Mouse (Mus musculus) limb, embryonic 14.5 days (tissue): ENCODE measurements around the gene Socs2. TPM values are rescaled to one million over a fixed set of nuclear protein-coding genes. Genes with fewer than 3 reads are reported as not detected.

Experiments used
- ATAC-seq: fragments of 200-750 bp; cut with Nextera tagmentation; 2 replicates; pipeline ENCODE4 v1.8.0; 2017; ENCODE audit warnings: low read depth, moderate number of reproducible peaks, moderate TSS enrichment; ENCODE audit not compliant: low FRiP score
- DNase-seq: peaks from one replicate; pipeline ENCODE4 v3.0.0-alpha.2; 2015; ENCODE audit warnings: low spot score
- H3K27ac ChIP-seq: fragments of 300-500 bp; sonication (generic); replicated peaks from 2 replicates; pipeline ENCODE4 v1.5.1; 2014; ENCODE audit warnings: low read depth, mild to moderate bottlenecking, low read length, moderate library complexity, mixed read lengths
- H3K27me3 ChIP-seq: fragments of 300-500 bp; sonication (generic); 2 replicates; pipeline ENCODE4 v1.6.1; 2014; ENCODE audit warnings: low read length, mixed read lengths; ENCODE audit not compliant: control insufficient read depth, insufficient read depth
- H3K36me3 ChIP-seq: fragments of 300-500 bp; sonication (generic); 2 replicates; pipeline ENCODE4 v1.6.1; 2014; ENCODE audit warnings: mild to moderate bottlenecking, low read length, moderate library complexity, mixed read lengths; ENCODE audit not compliant: control insufficient read depth, insufficient read depth
- H3K4me1 ChIP-seq: fragments of 300-500 bp; sonication (generic); 2 replicates; pipeline ENCODE4 v1.6.1; 2014; ENCODE audit warnings: antibody characterized with exemption, low read length, mixed read lengths; ENCODE audit not compliant: control insufficient read depth, insufficient read depth
- H3K4me2 ChIP-seq: fragments of 300-500 bp; sonication (generic); replicated peaks from 2 replicates; pipeline ENCODE4 v1.6.1; 2014; ENCODE audit warnings: low read depth, mild to moderate bottlenecking, low read length, moderate library complexity; ENCODE audit not compliant: severe bottlenecking
- H3K4me3 ChIP-seq: fragments of 300-500 bp; sonication (generic); replicated peaks from 2 replicates; pipeline ENCODE4 v1.5.1; 2014; ENCODE audit warnings: low read length
- H3K9ac ChIP-seq: fragments of 300-500 bp; sonication (generic); 2 replicates; pipeline ENCODE4 v1.6.1; 2014; ENCODE audit warnings: mild to moderate bottlenecking, low read depth, low read length, moderate library complexity; ENCODE audit not compliant: severe bottlenecking
- H3K9me3 ChIP-seq: fragments of 300-500 bp; sonication (generic); 2 replicates; pipeline ENCODE4 v1.6.1; 2016; ENCODE audit warnings: low read length; ENCODE audit not compliant: control insufficient read depth
- POLR2A ChIP-seq: fragments of 200-500 bp; IDR thresholded peaks from 2 replicates; pipeline ENCODE4 v1.8.0; 2012; ENCODE audit warnings: inconsistent platforms, mild to moderate bottlenecking, moderate library complexity, borderline replicate concordance; ENCODE audit not compliant: insufficient read depth, insufficient read length; ENCODE audit errors: extremely low read depth
- WGBS: fragments of 180-500 bp; shearing (Covaris S2); extraction: QIAGEN DNeasy Blood & Tissue Kit; methylation state at CpG from one replicate; pipeline ENCODE4 v1.1.7; 2014; 5-methylcytosine and 5-hydroxymethylcytosine counted together
- polyA plus RNA-seq, 2 experiments: library from polyadenylated mRNA; depleted of rRNA in 1 of 2; stranded (reverse) in 1 of 2; unstranded in 1 of 2; fragments of >200 nt; fragmentation: Nextera tagmentation in 1 of 2; extraction: Ambion mirVana in 1 of 2; gene quantifications; 2 replicates each; pipeline versions ENCODE4 v1.2.1 to v1.2.3; 2012 to 2014

The Socs2 gene
- polyA plus RNA-seq, 2 experiments = 23.2 to 54.0 TPM

DNA sequence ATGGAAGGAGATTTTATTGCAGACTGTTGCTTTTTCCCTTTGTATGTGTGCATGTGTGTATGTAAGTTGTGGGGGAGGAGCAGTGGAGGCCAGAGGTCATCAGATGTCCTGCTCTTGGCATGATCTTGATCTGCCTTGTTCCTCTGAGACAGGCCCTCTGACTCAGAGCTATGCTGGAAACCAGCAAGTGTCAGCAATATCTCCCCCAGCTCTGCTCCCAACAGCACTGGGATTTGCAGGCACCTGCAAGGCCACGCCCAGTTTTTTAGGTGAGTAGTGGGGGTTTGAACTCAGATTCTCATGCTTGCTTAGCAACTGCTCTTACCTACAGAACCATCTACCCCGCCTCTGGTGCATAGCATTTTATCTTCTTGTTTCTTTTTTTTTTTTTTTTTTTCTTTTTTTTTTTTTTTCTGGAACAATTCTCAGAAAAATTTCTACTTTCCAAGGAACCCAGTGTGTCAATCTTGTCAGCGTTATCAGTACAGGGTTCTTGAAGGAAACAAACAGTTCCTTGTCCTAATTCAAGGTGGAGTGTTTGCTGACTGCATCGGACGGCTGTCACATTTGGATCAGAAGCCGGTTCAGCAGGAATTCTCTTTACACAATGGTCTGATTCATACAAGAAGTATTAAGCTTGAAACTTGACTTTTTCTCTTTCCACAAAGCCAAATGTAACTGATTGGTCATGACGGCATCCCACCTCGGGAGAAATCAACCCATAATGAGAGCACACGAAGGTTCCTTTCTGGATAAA, 41.2 kb upstream of the Socs2 start:
- Histone ChIP-seq H3K36me3 (no peaks in the 10 kb centered on the region), H3K27me3 (no peaks in the 10 kb centered on the region), H3K4me3 (no peak overlapping the region), H3K9ac (no peak overlapping the region), H3K9me3 (no peaks in the 10 kb centered on the region), H3K4me1 (no peaks in the 10 kb centered on the region), H3K27ac (no peak overlapping the region), H3K4me2 (no peak overlapping the region)
- no peak for TF ChIP-seq POLR2A
- DNase-seq (no peak), ATAC-seq (no peak)
- WGBS = 74% methylated on average over 9 of the region's 9 CpGs

DNA sequence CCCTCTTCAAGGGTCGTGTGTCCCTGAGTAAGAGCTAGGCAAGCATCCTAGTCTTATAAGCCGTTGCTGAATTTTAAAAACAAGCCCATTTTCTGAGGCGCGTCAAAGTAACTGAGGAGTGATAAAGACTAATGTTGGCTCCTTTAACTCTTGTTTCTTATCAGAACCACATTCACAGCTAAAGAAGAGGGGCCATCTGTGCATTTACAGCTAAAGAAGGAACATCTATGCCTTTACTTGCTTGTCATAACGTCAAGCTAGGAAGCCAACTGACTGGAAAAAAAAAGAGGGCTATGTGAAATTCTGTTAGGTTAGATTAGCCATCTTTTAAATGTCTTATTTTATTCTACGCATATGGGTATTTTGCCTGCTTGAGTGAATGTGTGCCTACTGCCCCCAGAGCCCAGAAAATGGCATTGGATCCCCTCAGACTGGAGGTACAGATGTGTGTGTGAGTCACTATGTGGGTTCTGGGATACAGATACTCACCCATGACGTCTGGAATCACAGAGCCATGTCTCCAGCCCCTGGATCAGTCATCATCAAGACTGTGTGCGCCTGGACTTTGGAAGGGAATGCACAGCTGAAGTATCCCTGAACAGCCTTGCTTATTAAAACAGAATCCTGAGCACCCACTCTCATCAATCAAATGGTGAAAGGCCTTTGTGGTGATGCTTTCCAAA, 40.5 kb upstream of the Socs2 start:
- DNase-seq = no peak
- no peak for ATAC-seq
- Histone ChIP-seq H3K4me3 (no peak overlapping the region), H3K4me1 (no peaks in the 10 kb centered on the region), H3K36me3 (no peaks in the 10 kb centered on the region), H3K27ac (no peak overlapping the region), H3K9me3 (no peaks in the 10 kb centered on the region), H3K4me2 (no peak overlapping the region), H3K9ac (no peak overlapping the region), H3K27me3 (no peaks in the 10 kb centered on the region)
- WGBS = 82% methylated on average over 8 of the region's 8 CpGs
- TF ChIP-seq POLR2A = no peak

- Histone ChIP-seq H3K27me3 (no peaks in the 10 kb centered on the region), H3K4me2 (no peak overlapping the region), H3K27ac (no peak overlapping the region), H3K4me3 (no peak overlapping the region), H3K4me1 (no peaks in the 10 kb centered on the region), H3K9ac (no peak overlapping the region), H3K9me3 (no peaks in the 10 kb centered on the region), H3K36me3 (no peaks in the 10 kb centered on the region)
- DNase-seq = no peak
- no peak for ATAC-seq
- no peak for TF ChIP-seq POLR2A
- WGBS = 70% methylated on average over 2 of the region's 2 CpGs
Measured at GRCm38 (mm10) chr10:95456103-95456502, 39.1 kb upstream of the Socs2 start.

GRCm38 (mm10) chr10:95453282-95453681, 36.3 kb upstream of the Socs2 start:
- Histone ChIP-seq H3K4me3 (no peak overlapping the region), H3K9me3 (no peaks in the 10 kb centered on the region), H3K9ac (no peak overlapping the region), H3K27me3 (no peaks in the 10 kb centered on the region), H3K4me1 (no peaks in the 10 kb centered on the region), H3K4me2 (no peak overlapping the region), H3K27ac (no peak overlapping the region), H3K36me3 (no peaks in the 10 kb centered on the region)
- DNase-seq (no peak), ATAC-seq (no peak)
- WGBS = 88% methylated on average over 5 of the region's 5 CpGs
- no peak for TF ChIP-seq POLR2A

DNA sequence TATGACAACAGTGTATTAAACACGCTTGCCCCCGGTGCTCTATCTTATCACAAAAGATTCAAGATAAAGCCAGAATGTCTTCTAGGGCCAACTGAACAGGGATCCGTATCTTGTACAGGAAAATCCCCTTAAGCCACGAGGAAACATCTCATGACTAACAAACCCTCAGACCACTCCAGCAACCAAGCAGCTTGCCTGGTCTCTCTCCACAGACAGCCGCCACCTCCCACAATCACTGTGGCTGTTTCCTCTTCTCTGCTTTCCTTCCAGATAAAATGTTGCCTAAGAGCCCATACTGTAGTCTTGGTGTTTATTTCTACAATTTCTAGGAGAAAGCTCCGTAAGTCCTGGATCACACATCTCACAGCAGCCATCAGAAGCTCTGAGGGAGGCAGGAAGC, 32.1 kb upstream of the Socs2 start:
- no peak overlapping the region for H3K4me3 ChIP-seq
- no peak for TF ChIP-seq POLR2A
- no peaks in the 10 kb centered on the region for H3K36me3 ChIP-seq
- no peaks in the 10 kb centered on the region for H3K4me1 ChIP-seq
- H3K27ac ChIP-seq = no peak overlapping the region
- DNase-seq (no peak), ATAC-seq (no peak)
- no peaks in the 10 kb centered on the region for H3K27me3 ChIP-seq
- 86% methylated on average over 6 of the region's 6 CpGs for WGBS
- H3K4me2 ChIP-seq = no peak overlapping the region
- H3K9ac ChIP-seq = no peak overlapping the region
- no peaks in the 10 kb centered on the region for H3K9me3 ChIP-seq
